Mouse (Mus musculus) layer of hippocampus, adult 9-11 months (tissue): ENCODE measurements around the gene Cdca4.

Source experiments
- DNase-seq: peaks from one replicate; pipeline ENCODE4 v3.0.0; 2022

The Cdca4 gene

DNA sequence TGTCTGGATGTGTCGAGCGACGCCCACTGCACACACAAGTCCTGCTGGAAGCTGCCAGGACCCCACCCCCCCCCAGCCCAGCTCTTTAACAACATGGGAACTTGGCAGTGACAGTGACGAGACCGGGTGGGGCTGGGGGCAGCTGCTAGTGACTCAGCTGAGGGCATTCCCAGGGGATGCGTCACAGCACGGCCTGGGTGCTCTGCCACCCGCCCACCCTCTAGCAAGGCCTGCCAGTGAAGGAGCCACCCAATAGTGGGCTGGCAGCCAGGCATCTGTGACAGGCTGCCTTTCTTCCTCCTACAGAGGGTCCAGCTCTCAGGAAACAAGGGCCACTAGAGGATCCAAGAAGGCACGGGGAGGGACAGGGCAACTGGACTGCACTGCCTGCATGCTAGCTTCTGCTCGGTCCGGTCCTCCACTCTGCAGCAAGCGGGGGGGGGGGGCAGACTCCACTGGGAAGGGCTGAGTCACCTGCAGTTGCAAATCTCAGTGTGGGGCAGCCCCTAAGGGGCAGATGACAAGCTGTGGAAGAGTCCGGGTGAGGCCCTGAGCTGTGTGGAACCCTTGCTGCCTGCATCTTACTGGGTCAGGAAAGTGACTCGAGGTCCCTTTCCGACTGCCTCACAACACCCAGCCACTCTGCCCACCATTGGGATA, 31.4 kb downstream of the Cdca4 start:
- DNase-seq = peak; percentile 79

DNA sequence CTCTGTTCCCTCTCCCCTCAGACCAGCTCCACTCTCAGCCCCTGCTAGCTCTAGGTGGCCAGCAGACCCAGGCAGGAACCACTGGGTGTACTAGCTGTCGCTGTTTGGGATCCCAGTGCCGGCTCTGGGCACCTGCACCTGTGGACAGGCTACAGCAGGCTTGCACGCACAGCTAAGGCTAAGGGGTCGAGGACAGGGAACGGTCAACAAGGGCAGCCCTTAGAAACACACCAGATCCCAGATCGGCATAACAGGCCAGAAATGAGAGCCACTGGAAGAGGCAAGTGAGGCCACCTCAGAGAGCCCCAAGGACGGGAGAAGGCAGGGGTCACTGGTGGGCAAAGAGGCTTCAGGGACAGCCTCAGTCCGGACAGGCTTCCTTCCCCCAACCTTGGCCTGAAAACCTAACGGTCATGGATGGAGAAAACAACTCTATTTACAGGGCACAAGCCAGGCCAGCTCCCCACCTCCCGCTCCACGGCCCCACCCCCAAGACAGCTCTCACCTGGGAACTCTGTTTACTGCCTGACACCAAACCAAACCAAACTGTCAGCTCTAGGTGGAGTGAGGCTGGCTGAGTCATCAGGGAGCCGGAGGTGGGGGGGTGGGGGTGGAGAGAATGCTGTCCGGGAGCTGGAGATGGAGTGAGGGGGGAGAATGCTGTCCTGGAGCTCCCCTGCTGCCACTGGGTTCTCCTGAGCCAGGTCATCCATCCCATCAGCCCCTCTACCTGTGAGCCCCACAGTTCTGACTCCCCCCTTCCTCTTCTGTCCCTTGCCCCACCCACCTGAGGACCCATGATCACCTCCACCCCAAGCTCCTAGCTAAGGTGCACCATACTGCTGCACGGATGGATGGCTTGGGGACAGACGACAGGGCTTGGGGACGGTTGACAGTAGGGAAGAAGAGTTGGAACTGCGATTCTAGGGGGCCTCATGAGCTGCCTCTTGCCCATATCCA, 32.4 kb downstream of the Cdca4 start:
- no peak for DNase-seq

GRCm38 (mm10) chr12:112795466-112796104, 33.6 kb downstream of the Cdca4 start:
- DNase-seq = no peak

- no peak for DNase-seq
These were observed 34.2 kb downstream of the Cdca4 start for GRCm38 (mm10) chr12:112794998-112795397.

DNA sequence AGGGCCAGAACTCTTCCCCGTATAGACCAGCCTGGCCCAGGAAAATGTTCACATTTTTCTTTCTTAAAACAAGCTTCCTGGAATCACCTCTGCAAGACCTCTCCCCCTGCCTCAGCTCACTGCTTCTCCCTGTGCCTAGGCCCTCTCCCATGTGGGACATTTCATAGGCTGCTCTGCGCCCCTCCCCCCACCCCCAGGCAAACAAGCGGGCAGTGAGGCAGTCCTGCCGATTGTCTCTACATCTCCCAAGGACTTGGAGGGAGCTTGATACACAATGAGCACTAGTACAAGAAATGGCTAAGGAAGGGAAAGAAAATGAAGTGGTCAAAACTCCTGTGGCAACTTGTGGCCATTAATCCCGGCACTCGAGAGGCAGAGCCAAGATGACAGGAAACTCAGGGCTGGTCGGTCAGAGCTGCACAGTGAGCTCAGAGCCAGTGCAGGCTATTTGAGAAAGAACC, 34.8 kb downstream of the Cdca4 start:
- DNase-seq = no peak

DNA sequence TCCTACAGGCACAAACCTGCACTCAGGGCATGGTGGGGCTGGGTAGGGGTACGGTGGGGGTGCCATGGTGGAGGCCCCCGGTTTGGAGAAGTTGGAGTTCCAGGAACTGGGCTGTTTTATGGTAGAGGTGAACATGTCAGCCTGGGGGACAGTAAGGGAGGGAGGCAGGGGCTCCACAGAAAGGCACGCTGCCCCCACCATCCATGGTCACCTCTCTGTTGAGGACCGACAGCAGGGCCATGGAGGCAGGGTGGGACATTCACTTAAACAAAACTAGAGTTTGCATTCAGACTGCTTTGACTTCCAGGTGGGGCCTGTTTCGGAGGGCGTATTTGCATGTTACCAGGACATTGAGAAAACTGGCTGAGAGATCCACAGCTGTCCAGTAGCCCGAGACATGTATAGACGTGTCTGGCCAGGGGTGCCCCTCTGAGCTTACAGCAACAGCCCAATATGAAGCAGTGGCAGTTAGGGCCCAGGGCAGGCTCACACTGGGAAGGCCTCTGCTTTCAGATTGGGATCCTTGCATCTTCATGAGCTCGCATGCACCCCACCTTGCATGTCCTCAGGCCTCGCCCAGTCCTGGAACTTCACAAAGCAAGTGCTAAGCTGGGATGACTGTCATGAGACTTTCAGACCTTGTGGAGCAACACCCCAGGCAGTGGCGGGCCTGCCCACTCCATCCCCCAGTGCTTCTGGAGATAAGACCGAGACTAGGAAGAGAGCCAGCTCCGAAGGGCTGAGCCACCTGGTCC, 35.4 kb downstream of the Cdca4 start:
- DNase-seq = no peak

GRCm38 (mm10) chr12:112791026-112791425, 38.2 kb downstream of the Cdca4 start:
- DNase-seq = no peak

GRCm38 (mm10) chr12:112774481-112774880, 54.7 kb downstream of the Cdca4 start:
- no peak for DNase-seq

GRCm38 (mm10) chr12:112774026-112774425, 55.2 kb downstream of the Cdca4 start:
- no peak for DNase-seq

DNA sequence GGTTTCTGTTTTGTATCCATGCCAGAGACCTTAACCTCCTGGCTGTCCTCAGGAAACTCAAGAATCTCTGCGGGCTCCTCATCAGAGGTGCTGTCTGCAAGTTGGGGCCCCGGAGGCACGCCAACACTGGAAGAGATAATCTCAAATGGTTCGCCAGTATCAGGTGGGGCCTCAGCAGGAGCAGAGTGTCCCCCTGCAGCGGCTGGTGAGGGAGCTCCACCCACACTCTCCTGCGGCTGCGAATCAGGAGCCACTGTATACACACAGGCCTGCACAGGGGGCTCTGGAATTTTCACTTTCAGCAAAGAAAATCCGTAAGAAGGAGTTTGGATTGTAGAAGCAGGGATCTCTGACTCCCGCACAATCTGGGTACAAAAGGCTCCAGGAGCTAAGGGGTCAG, 55.9 kb downstream of the Cdca4 start:
- no peak for DNase-seq

DNA sequence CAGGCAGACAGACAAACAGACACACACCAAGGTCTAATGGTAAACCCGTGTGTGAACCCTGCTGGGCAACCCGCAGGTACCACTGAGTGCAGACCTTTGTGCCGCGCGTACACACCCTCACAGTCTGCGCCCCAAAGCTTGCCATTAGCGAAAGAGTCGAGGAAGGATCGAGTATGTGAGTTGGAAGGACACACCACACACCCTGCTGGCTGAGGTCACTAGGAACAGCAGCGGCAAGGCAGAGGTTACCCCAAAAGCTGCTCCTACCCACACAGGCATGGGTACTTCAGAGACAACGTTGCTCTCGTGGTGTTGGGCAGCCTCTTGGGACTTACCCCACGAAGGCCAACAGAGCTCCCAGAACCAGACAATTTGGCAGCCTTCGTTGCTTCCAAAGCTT, 56.9 kb downstream of the Cdca4 start:
- no peak for DNase-seq

GRCm38 (mm10) chr12:112770396-112770795, 58.8 kb downstream of the Cdca4 start:
- DNase-seq = no peak
